8 mouse cellular contexts compared by ENCODE assay signal in the genomic region with DNA sequence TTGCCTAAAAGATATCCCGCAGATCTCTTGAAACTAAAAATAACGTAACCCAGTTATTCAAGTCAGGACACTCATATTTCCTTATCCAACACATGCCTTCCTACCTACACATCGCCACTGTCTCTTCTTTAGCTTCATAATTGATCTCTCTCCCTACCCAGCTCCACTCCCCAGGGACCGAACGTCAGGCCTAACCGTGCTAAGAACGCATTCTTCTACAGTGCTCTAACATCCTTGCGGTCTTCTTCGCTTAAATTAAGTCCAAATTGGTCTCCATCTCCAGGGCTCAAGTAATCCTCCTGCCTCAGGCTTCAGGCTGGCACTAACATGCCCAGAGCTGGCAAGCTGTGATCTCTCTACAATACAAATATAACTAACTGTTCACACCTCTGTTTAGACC. TPM values are rescaled to one million over a fixed set of nuclear protein-coding genes. Genes with fewer than 3 reads are reported as not detected.
DNase-seq lines count a peak whose midpoint lies in the region; ATAC-seq and TF ChIP-seq lines count a peak whose summit lies in the region.

No protein-coding gene starts in this region.

- no peak for TF ChIP-seq EP300 in liver, postnatal 0 days (IDR thresholded peaks at IDR 0.05; ENCODE audit: low read depth)

- TF ChIP-seq POLR2A in lung, adult 2 months (IDR thresholded peaks at IDR 0.05; ENCODE audit: borderline replicate concordance, extremely low read depth, low read depth, low read length), result no peak

- peak overlapping the region; percentile 82 for H3K4me3 ChIP-seq in lung, adult 2 months (replicated peaks; ENCODE audit: extremely low read depth, low read depth, low read length)
- peak overlapping the region; percentile 92 for H3K4me3 ChIP-seq in heart, embryonic 15.5 days
- H3K4me3 ChIP-seq in liver, postnatal 0 days (ENCODE audit: low read depth, low read length), result peak overlapping the region; percentile 91

- H3K9me3 ChIP-seq in heart, embryonic 15.5 days (replicated peaks), result no peaks in the 10 kb centered on the region
- H3K9me3 ChIP-seq in liver, postnatal 0 days (ENCODE audit: low read length), result no peaks in the 10 kb centered on the region

- peak overlapping the region; percentile 97 for H3K9ac ChIP-seq in heart, embryonic 15.5 days
- H3K9ac ChIP-seq in liver, postnatal 0 days (replicated peaks), result peak overlapping the region; percentile 93

- ATAC-seq in heart, embryonic 15.5 days (replicated peaks; ENCODE audit: insufficient number of reproducible peaks, insufficient read depth, low FRiP score, low read depth), result no peak
- no peak for ATAC-seq in liver, postnatal 0 days

- peak overlapping the region; percentile 100 for H3K27ac ChIP-seq in heart, embryonic 15.5 days
- peak overlapping the region; percentile 99 for H3K27ac ChIP-seq in liver, postnatal 0 days (ENCODE audit: low read depth)

- peak overlapping the region; percentile 70 for H3K4me2 ChIP-seq in heart, embryonic 15.5 days
- H3K4me2 ChIP-seq in liver, postnatal 0 days (ENCODE audit: low read depth, low read length), result peak overlapping the region; percentile 93

- peaks cover 9% of the 10 kb centered on the region for H3K4me1 ChIP-seq in lung, adult 2 months (ENCODE audit: control insufficient read depth, insufficient read depth, low read length)
- H3K4me1 ChIP-seq in heart, embryonic 15.5 days (replicated peaks), result peaks cover 36% of the 10 kb centered on the region
- H3K4me1 ChIP-seq in liver, postnatal 0 days (ENCODE audit: insufficient read depth), result peaks cover 24% of the 10 kb centered on the region

- TF ChIP-seq CTCF in lung, adult 2 months (IDR thresholded peaks at IDR 0.05; ENCODE audit: insufficient read depth, low read length), result no peak
- no peak for TF ChIP-seq CTCF in liver, postnatal 0 days (IDR thresholded peaks at IDR 0.05; ENCODE audit: low read depth)

- no peak for DNase-seq in lung, adult 2 months
- no peak for DNase-seq in lung, adult 18-20 months
- peak; percentile 34 for DNase-seq in c-Kit-positive CD71-positive TER-119-positive erythroid progenitor cells, embryonic 14.5 days (ENCODE audit: low spot score)
- peak; percentile 21 for DNase-seq in liver, postnatal 0 days
- no peak for DNase-seq in layer of hippocampus, postnatal 25 days (ENCODE audit: extremely low spot score in 1 of 2, low spot score in 1 of 2)
- DNase-seq in urinary bladder, postnatal 4 days (ENCODE audit: low spot score in 2 of 2), result no peak
- DNase-seq in urinary bladder, postnatal 25 days (ENCODE audit: low spot score), result no peak

- H3K36me3 ChIP-seq in heart, embryonic 15.5 days, result 0 out of 2 replicates have a peak, but pooled peaks cover under 1% of the 10 kb centered on the region
- H3K36me3 ChIP-seq in liver, postnatal 0 days (replicated peaks; ENCODE audit: insufficient read depth, low read length), result 0 out of 2 replicates have a peak, but pooled peaks cover 1% of the 10 kb centered on the region

- H3K27me3 ChIP-seq in heart, embryonic 15.5 days, result no peaks in the 10 kb centered on the region
- no peaks in the 10 kb centered on the region for H3K27me3 ChIP-seq in liver, postnatal 0 days (ENCODE audit: insufficient read depth, low read length)

- 14% methylated on average over 9 of the region's 9 CpGs for WGBS in lung, adult 2 months
- 20% methylated on average over 9 of the region's 9 CpGs for WGBS in heart, embryonic 15.5 days
- 24% methylated on average over 9 of the region's 9 CpGs for WGBS in liver, postnatal 0 days (ENCODE audit: insufficient replicate concordance)

RNA-seq across cellular contexts. Expression of a gene that starts 0.7 kb away (rescaled TPM):
- 34.5 and 47.0 TPM in 2 replicates for polyA plus RNA-seq in lung, adult 2 months (2012; rRNA removed)
- polyA plus RNA-seq in heart, embryonic 15.5 days (2015; fragmentation: Nextera tagmentation; extraction: Ambion mirVana), result 33.9 and 37.7 TPM in 2 replicates
- polyA plus RNA-seq in liver, postnatal 0 days (2015; fragmentation: Nextera tagmentation; extraction: Ambion mirVana), result 16.4 and 17.7 TPM in 2 replicates
- 10 to 100 TPM; 34.6 to 35.4 TPM for total RNA-seq in layer of hippocampus, postnatal 25 days (2021)

RNA-seq across cellular contexts. Expression of a gene that starts 17.2 kb away (rescaled TPM):
- 42.7 and 44.1 TPM in 2 replicates for polyA plus RNA-seq in lung, adult 2 months (2012; rRNA removed)
- polyA plus RNA-seq in heart, embryonic 15.5 days (2015; fragmentation: Nextera tagmentation; extraction: Ambion mirVana), result 31.2 and 33.2 TPM in 2 replicates
- 73.4 and 74.6 TPM in 2 replicates for polyA plus RNA-seq in liver, postnatal 0 days (2015; fragmentation: Nextera tagmentation; extraction: Ambion mirVana)
- 10 to 100 TPM; 45.7 to 47.3 TPM for total RNA-seq in layer of hippocampus, postnatal 25 days (2021)

RNA-seq across cellular contexts. Expression of a gene that starts 17.2 kb away (rescaled TPM):
- polyA plus RNA-seq in lung, adult 2 months (2012; rRNA removed), result 9.0 and 20.0 TPM in 2 replicates
- polyA plus RNA-seq in heart, embryonic 15.5 days (2015; fragmentation: Nextera tagmentation; extraction: Ambion mirVana), result 77.2 and 91.0 TPM in 2 replicates
- polyA plus RNA-seq in liver, postnatal 0 days (2015; fragmentation: Nextera tagmentation; extraction: Ambion mirVana), result 46.2 and 47.7 TPM in 2 replicates
- 100 to 1,000 TPM; 163 to 173 TPM for total RNA-seq in layer of hippocampus, postnatal 25 days (2021)

RNA-seq across cellular contexts. Expression of a gene that starts 32.4 kb away (rescaled TPM):
- 1.9 and 3.4 TPM in 2 replicates for polyA plus RNA-seq in lung, adult 2 months (2012; rRNA removed)
- polyA plus RNA-seq in heart, embryonic 15.5 days (2015; fragmentation: Nextera tagmentation; extraction: Ambion mirVana), result 0.63 and 0.75 TPM in 2 replicates
- 0.59 and 0.60 TPM in 2 replicates for polyA plus RNA-seq in liver, postnatal 0 days (2015; fragmentation: Nextera tagmentation; extraction: Ambion mirVana)
- 1 to 10 TPM; 6.4 to 9.2 TPM for total RNA-seq in layer of hippocampus, postnatal 25 days (2021)

RNA-seq across cellular contexts. Expression of a gene that starts 33.4 kb away (rescaled TPM):
- polyA plus RNA-seq in lung, adult 2 months (2012; rRNA removed), result 18.8 and 22.2 TPM in 2 replicates
- 83.6 and 85.0 TPM in 2 replicates for polyA plus RNA-seq in heart, embryonic 15.5 days (2015; fragmentation: Nextera tagmentation; extraction: Ambion mirVana)
- polyA plus RNA-seq in liver, postnatal 0 days (2015; fragmentation: Nextera tagmentation; extraction: Ambion mirVana), result 58.1 and 59.6 TPM in 2 replicates
- total RNA-seq in layer of hippocampus, postnatal 25 days (2021), result 100 to 1,000 TPM; 105 to 116 TPM

Comparison
In these comparisons a context has a peak if more than half of its experiments do, and no peak if none do; other contexts are left out.
1. DNase-seq: peak in c-Kit-positive CD71-positive TER-119-positive erythroid progenitor cells, embryonic 14.5 days (single experiment) and liver, postnatal 0 days (single experiment); none in lung, adult 2 months (single experiment), lung, adult 18-20 months (0 of 2), layer of hippocampus, postnatal 25 days (0 of 2), urinary bladder, postnatal 4 days (0 of 2) and urinary bladder, postnatal 25 days (single experiment).
2. Peak in every context shown above with its lines, with median percentiles within 50 percentile points of each other: H3K4me3 ChIP-seq.